Mouse (Mus musculus) urinary bladder, postnatal 14 days (tissue): ENCODE results near the gene Arnt.
"Not testable (repeated sequence)": the region's sequence is repeated elsewhere in the genome, so short reads cannot be mapped to it uniquely, and the experiment has no call there.

Experiments
- DNase-seq: peaks from one replicate; pipeline ENCODE4 v3.0.0; 2021; ENCODE audit warnings: low spot score

Arnt gene

GRCm38 (mm10) chr3:95526622-95527211, 92.5 kb downstream of the Arnt start, which contains the start of gene Ctss:
Gene Ctss, plus strand, starts transcription at chr3:95526786.
- no peak for DNase-seq

GRCm38 (mm10) chr3:95529814-95530213, 95.6 kb downstream of the Arnt start:
- no peak for DNase-seq

GRCm38 (mm10) chr3:95531025-95531424, 96.8 kb downstream of the Arnt start:
- DNase-seq, result no peak

- no peak for DNase-seq
Measured at GRCm38 (mm10) chr3:95533364-95533763, 99.2 kb downstream of the Arnt start.

GRCm38 (mm10) chr3:95534927-95535326, 100.7 kb downstream of the Arnt start:
- no peak for DNase-seq

GRCm38 (mm10) chr3:95538936-95539335, 104.7 kb downstream of the Arnt start:
- DNase-seq, result no peak

GRCm38 (mm10) chr3:95539837-95540236, 105.6 kb downstream of the Arnt start:
- no peak for DNase-seq

GRCm38 (mm10) chr3:95541186-95541585, 107.0 kb downstream of the Arnt start:
- not testable (repeated sequence) for DNase-seq

- no peak for DNase-seq
Measured at GRCm38 (mm10) chr3:95542171-95542570, 108.0 kb downstream of the Arnt start.

GRCm38 (mm10) chr3:95542981-95543380, 108.8 kb downstream of the Arnt start:
- DNase-seq, result no peak
